Mouse (Mus musculus) kidney, adult 2 months (tissue): ENCODE measurements around the gene Rnf220.

Source experiments
- CTCF ChIP-seq: fragments of 200-500 bp; conservative IDR thresholded peaks from 2 replicates; pipeline ENCODE4 v1.5.1; 2011; ENCODE audit warnings: low read depth, mild to moderate bottlenecking, control low read depth, low read length, moderate library complexity, mixed read lengths; ENCODE audit not compliant: insufficient read depth, insufficient read length
- POLR2A ChIP-seq: fragments of 200-500 bp; IDR thresholded peaks from one replicate; pipeline ENCODE4 v1.6.1; 2011; ENCODE audit warnings: low read depth, low read length, control low read depth

DNA sequence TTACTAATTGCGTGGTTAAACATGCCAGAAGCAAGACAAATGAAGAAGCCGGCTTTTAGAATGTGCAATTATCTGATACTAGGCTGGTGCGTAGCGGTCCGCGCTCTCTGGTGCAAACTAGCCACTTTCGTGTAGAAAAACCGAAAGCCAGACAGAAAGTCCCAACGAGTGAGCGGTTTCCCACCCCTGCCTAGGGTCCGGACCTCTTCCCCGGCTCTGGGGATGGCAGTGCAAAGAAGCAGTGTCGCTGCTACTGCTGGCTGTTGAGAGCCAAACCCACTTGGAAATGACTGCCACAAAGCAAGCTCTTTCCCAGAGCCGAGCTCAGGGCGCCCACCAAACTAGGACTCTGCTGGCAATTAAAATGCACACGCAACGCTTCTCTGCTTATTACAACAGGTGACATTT, 3.7 kb downstream of the Rnf220 start:
- TF ChIP-seq CTCF (no peak), POLR2A (no peak)
